Mouse (Mus musculus) ES-Bruce4 (cell line): Measurements from ENCODE around the gene Phactr4. TPM values are rescaled to one million over a fixed set of nuclear protein-coding genes. Genes with fewer than 3 reads are reported as not detected.

Source experiments
- H3K27ac ChIP-seq: 2 replicates; pipeline ENCODE4 v1.5.1; 2012; ENCODE audit warnings: low read length, inconsistent platforms; ENCODE audit not compliant: insufficient read depth
- H3K27me3 ChIP-seq: 2 replicates; pipeline ENCODE4 v1.6.1; 2012; ENCODE audit warnings: mild to moderate bottlenecking, low read length, inconsistent platforms; ENCODE audit not compliant: control insufficient read depth, poor library complexity, insufficient read depth, severe bottlenecking
- H3K36me3 ChIP-seq: 2 replicates; pipeline ENCODE4 v1.6.1; 2012; ENCODE audit warnings: inconsistent platforms, mild to moderate bottlenecking, low read length, moderate library complexity; ENCODE audit not compliant: control insufficient read depth, poor library complexity, insufficient read depth, severe bottlenecking
- H3K4me1 ChIP-seq: one replicate; pipeline ENCODE4 v1.8.1; 2011; ENCODE audit warnings: low read length; ENCODE audit not compliant: control insufficient read depth, insufficient read depth
- H3K4me3 ChIP-seq: 2 replicates; pipeline ENCODE4 v1.5.1; 2011; ENCODE audit warnings: low read depth, mild to moderate bottlenecking, low read length
- H3K9ac ChIP-seq: 2 replicates; pipeline ENCODE4 v1.6.1; 2012; ENCODE audit warnings: low read depth, mild to moderate bottlenecking, inconsistent platforms; ENCODE audit not compliant: poor library complexity, severe bottlenecking
- H3K9me3 ChIP-seq: replicated peaks from 2 replicates; pipeline ENCODE4 v1.6.1; 2012; ENCODE audit warnings: mild to moderate bottlenecking, low read length, inconsistent platforms; ENCODE audit not compliant: control insufficient read depth, poor library complexity, insufficient read depth, severe bottlenecking
- CTCF ChIP-seq: IDR thresholded peaks from one replicate; pipeline ENCODE4 v1.8.1; 2011; ENCODE audit warnings: low read depth, low read length
- EP300 ChIP-seq: IDR thresholded peaks from 2 replicates; pipeline ENCODE4 v1.6.1; 2011; ENCODE audit warnings: low read depth, low read length; ENCODE audit not compliant: insufficient read depth
- POLR2A ChIP-seq: IDR thresholded peaks from one replicate; pipeline ENCODE4 v1.8.1; 2011; ENCODE audit warnings: low read length; ENCODE audit not compliant: insufficient read depth
- polyA plus RNA-seq: library from polyadenylated mRNA; stranded (reverse); fragments of >200 nt; gene quantifications from 2 replicates; pipeline ENCODE4 v1.2.4, GENCODE M21; 2011; ENCODE audit warnings: low read depth; ENCODE audit not compliant: missing spikeins, insufficient read depth, insufficient read length

The Phactr4 gene
- polyA plus RNA-seq, 1 experiment, result 31.5 TPM

GRCm38 (mm10) chr4:132386846-132387245, 35.4 kb downstream of the Phactr4 start:
- Histone ChIP-seq H3K4me3 (no peak overlapping the region), H3K27ac (no peak overlapping the region), H3K36me3 (no peaks in the 10 kb centered on the region), H3K4me1 (no peaks in the 10 kb centered on the region), H3K27me3 (no peaks in the 10 kb centered on the region), H3K9me3 (no peaks in the 10 kb centered on the region), H3K9ac (no peak overlapping the region)
- no peak for TF ChIP-seq CTCF

- no peak overlapping the region for H3K9ac ChIP-seq
- no peak for TF ChIP-seq CTCF
- TF ChIP-seq EP300, result no peak
- no peak for TF ChIP-seq POLR2A
Measured at GRCm38 (mm10) chr4:132385771-132386410, 36.4 kb downstream of the Phactr4 start.

GRCm38 (mm10) chr4:132383455-132383854, 38.8 kb downstream of the Phactr4 start:
- H3K36me3 ChIP-seq, result no peaks in the 10 kb centered on the region

More at GRCm38 (mm10) chr4:132385771-132386410, 36.4 kb downstream of the Phactr4 start:
- H3K27me3 ChIP-seq, result no peaks in the 10 kb centered on the region
- H3K4me1 ChIP-seq, result no peaks in the 10 kb centered on the region
- no peak overlapping the region for H3K4me3 ChIP-seq
- no peaks in the 10 kb centered on the region for H3K9me3 ChIP-seq
- H3K36me3 ChIP-seq, result no peaks in the 10 kb centered on the region
- no peak overlapping the region for H3K27ac ChIP-seq

GRCm38 (mm10) chr4:132382296-132382695, 40.0 kb downstream of the Phactr4 start:
- no peaks in the 10 kb centered on the region for H3K27me3 ChIP-seq
- H3K36me3 ChIP-seq, result peaks cover 4% of the 10 kb centered on the region; the same call in 1 of the 2 replicates
- TF ChIP-seq POLR2A (no peak), CTCF (no peak), EP300 (no peak)
- no peak overlapping the region for H3K4me3 ChIP-seq
- no peaks in the 10 kb centered on the region for H3K4me1 ChIP-seq
- no peaks in the 10 kb centered on the region for H3K9me3 ChIP-seq
- H3K27ac ChIP-seq, result no peak overlapping the region
- H3K9ac ChIP-seq, result no peak overlapping the region

More at GRCm38 (mm10) chr4:132383455-132383854, 38.8 kb downstream of the Phactr4 start:
- Histone ChIP-seq H3K9me3 (no peaks in the 10 kb centered on the region), H3K9ac (no peak overlapping the region), H3K4me3 (no peak overlapping the region), H3K4me1 (no peaks in the 10 kb centered on the region), H3K27me3 (no peaks in the 10 kb centered on the region), H3K27ac (no peak overlapping the region)
- no peak for TF ChIP-seq EP300
- no peak for TF ChIP-seq POLR2A
- TF ChIP-seq CTCF, result no peak

- no peak overlapping the region for H3K4me3 ChIP-seq
- H3K27ac ChIP-seq, result no peak overlapping the region
- no peak overlapping the region for H3K9ac ChIP-seq
- no peaks in the 10 kb centered on the region for H3K27me3 ChIP-seq
- H3K36me3 ChIP-seq, result peaks cover 8% of the 10 kb centered on the region; the same call in 1 of the 2 replicates
- no peaks in the 10 kb centered on the region for H3K4me1 ChIP-seq
- TF ChIP-seq EP300 (no peak), POLR2A (no peak), CTCF (no peak)
- H3K9me3 ChIP-seq, result no peaks in the 10 kb centered on the region
Measured at GRCm38 (mm10) chr4:132380965-132381616, 41.2 kb downstream of the Phactr4 start.

- peaks cover 25% of the 10 kb centered on the region for H3K36me3 ChIP-seq
- H3K4me1 ChIP-seq, result no peaks in the 10 kb centered on the region
- no peak for TF ChIP-seq POLR2A
- TF ChIP-seq EP300, result no peak
- no peak for TF ChIP-seq CTCF
Measured at GRCm38 (mm10) chr4:132373820-132374219, 48.5 kb downstream of the Phactr4 start.

More at GRCm38 (mm10) chr4:132373820-132374219, 48.5 kb downstream of the Phactr4 start:
- Histone ChIP-seq H3K27ac (no peak overlapping the region), H3K9me3 (no peaks in the 10 kb centered on the region), H3K9ac (no peak overlapping the region), H3K27me3 (no peaks in the 10 kb centered on the region), H3K4me3 (no peak overlapping the region)
